Comparison of ENCODE assay signal across 8 mouse cellular contexts in genomic region chr1:152089526-152089925, GRCm38 (mm10). TPM values are rescaled to one million over a fixed set of nuclear protein-coding genes. Genes with fewer than 3 reads are reported as not detected.
DNase-seq lines count a peak whose midpoint lies in the region; ATAC-seq and TF ChIP-seq lines count a peak whose summit lies in the region.

No protein-coding gene starts in this region.

- peak; percentile 52 for ATAC-seq in forebrain, embryonic 13.5 days
- ATAC-seq in hindbrain, embryonic 11.5 days (ENCODE audit: low FRiP score), result peak; percentile 42; the same call in 1 of the 2 replicates
- no peak for ATAC-seq in megakaryocyte-erythroid progenitor cell, adult 5-6 weeks (replicated peaks; ENCODE audit: low FRiP score, low TSS enrichment, poor library complexity, severe bottlenecking)

- H3K36me3 ChIP-seq in E14TG2a.4 (ENCODE audit: insufficient read depth, low read length), result no peaks in the 10 kb centered on the region
- no peaks in the 10 kb centered on the region for H3K36me3 ChIP-seq in forebrain, embryonic 13.5 days (ENCODE audit: poor library complexity, severe bottlenecking)
- H3K36me3 ChIP-seq in hindbrain, embryonic 11.5 days (ENCODE audit: control insufficient read depth, insufficient read depth, low read length), result no peaks in the 10 kb centered on the region

- under 1% methylated on average over 24 of the region's 25 CpGs for WGBS in forebrain, embryonic 13.5 days
- WGBS in hindbrain, embryonic 11.5 days, result 1% methylated on average over 12 of the region's 25 CpGs

- H3K9ac ChIP-seq in forebrain, embryonic 13.5 days, result peak overlapping the region; percentile 97
- peak overlapping the region; percentile 84 for H3K9ac ChIP-seq in hindbrain, embryonic 11.5 days (ENCODE audit: low read depth, low read length)

- no peaks in the 10 kb centered on the region for H3K9me3 ChIP-seq in E14TG2a.4 (ENCODE audit: low read length)
- no peaks in the 10 kb centered on the region for H3K9me3 ChIP-seq in forebrain, embryonic 13.5 days (replicated peaks)
- no peaks in the 10 kb centered on the region for H3K9me3 ChIP-seq in hindbrain, embryonic 11.5 days (ENCODE audit: control insufficient read depth, low read length)

- H3K27me3 ChIP-seq in E14TG2a.4 (ENCODE audit: insufficient read depth, low read length), result peaks cover 19% of the 10 kb centered on the region
- H3K27me3 ChIP-seq in forebrain, embryonic 13.5 days, result no peaks in the 10 kb centered on the region
- no peaks in the 10 kb centered on the region for H3K27me3 ChIP-seq in hindbrain, embryonic 11.5 days (ENCODE audit: control insufficient read depth, insufficient read depth, low read length)

- H3K27ac ChIP-seq in forebrain, embryonic 13.5 days, result peak overlapping the region; percentile 96
- peak overlapping the region; percentile 96 for H3K27ac ChIP-seq in hindbrain, embryonic 11.5 days (ENCODE audit: low read depth, low read length)

- H3K4me2 ChIP-seq in forebrain, embryonic 13.5 days, result peak overlapping the region; percentile 81
- H3K4me2 ChIP-seq in hindbrain, embryonic 11.5 days (replicated peaks; ENCODE audit: low read depth, low read length), result peak overlapping the region; percentile 65

- H3K4me3 ChIP-seq in E14TG2a.4 (replicated peaks; ENCODE audit: low read length), result peak overlapping the region; percentile 96
- peak overlapping the region; percentile 87 for H3K4me3 ChIP-seq in forebrain, embryonic 13.5 days
- H3K4me3 ChIP-seq in hindbrain, embryonic 11.5 days (ENCODE audit: low read depth, low read length), result peak overlapping the region; percentile 74

- H3K4me1 ChIP-seq in E14TG2a.4 (replicated peaks; ENCODE audit: low read depth, low read length), result peaks cover 56% of the 10 kb centered on the region
- H3K4me1 ChIP-seq in forebrain, embryonic 13.5 days, result peaks cover 54% of the 10 kb centered on the region
- H3K4me1 ChIP-seq in hindbrain, embryonic 11.5 days (replicated peaks; ENCODE audit: control insufficient read depth, insufficient read depth, low read length), result peaks cover 11% of the 10 kb centered on the region

- DNase-seq in adrenal gland, postnatal 10 days, result peak; percentile 60
- DNase-seq in hindbrain, embryonic 11.5 days (ENCODE audit: low spot score), result no peak
- DNase-seq in left cerebral cortex, adult 18-20 months (ENCODE audit: low spot score in 2 of 2), result peak; percentile 44 to 61
- DNase-seq in lung, postnatal 4 days, result peak; percentile 54 to 60
- peak; percentile 74 to 77 for DNase-seq in right cerebral cortex, postnatal 10 days (ENCODE audit: low spot score in 2 of 2)

- TF ChIP-seq CTCF in E14TG2a.4 (conservative IDR thresholded peaks at IDR 0.05; ENCODE audit: low read length), result no peak

RNA-seq across cellular contexts. Expression of gene 1700025G04Rik, which starts 0.4 kb away (rescaled TPM):
- 10 to 100 TPM; 58.3 to 68.1 TPM for total RNA-seq in adrenal gland, postnatal 10 days (2021)
- polyA plus RNA-seq in forebrain, embryonic 13.5 days (2015; fragmentation: Nextera tagmentation; extraction: Ambion mirVana), result 29.1 and 31.5 TPM in 2 replicates
- polyA plus RNA-seq in hindbrain, embryonic 11.5 days (2014; fragmentation: Nextera tagmentation; extraction: Ambion mirVana), result 46.1 and 52.7 TPM in 2 replicates
- total RNA-seq in left cerebral cortex, adult 18-20 months (2021), result 10 to 100 TPM; 69.7 to 72.8 TPM
- total RNA-seq in megakaryocyte-erythroid progenitor cell, adult 5-6 weeks (2014; fragmentation: Nextera tagmentation), result 0.04 and 0.25 TPM in 2 replicates
- total RNA-seq in megakaryocyte-erythroid progenitor cell, adult 5-6 weeks (2017), result 1.7 and 2.0 TPM in 2 replicates

Comparison
In these comparisons a context has a peak if more than half of its experiments do, and no peak if none do; other contexts are left out.
1. RNA of gene 1700025G04Rik, which starts 0.4 kb away (total RNA-seq): 69.7 to 72.8 TPM in left cerebral cortex, adult 18-20 months and 58.3 to 68.1 TPM in adrenal gland, postnatal 10 days; 0.04 to 2.0 TPM in megakaryocyte-erythroid progenitor cell, adult 5-6 weeks; every median in the first group is over 10 times any median in the second.
2. Peak in every context shown above with its lines, with median percentiles within 50 percentile points of each other: H3K4me3 ChIP-seq.